Comparison of ENCODE assay signal across 23 mouse cellular contexts in genomic region chr17:75171659-75172058, GRCm38 (mm10).
DNase-seq lines count a peak whose midpoint lies in the region; ATAC-seq lines count a peak whose summit lies in the region.
"Had no signal": no experiment of that assay in that cellular context is flagged by ENCODE, and none has a peak within 500 bp of the region (broad histone marks: within the 10 kb centered on the region; RNA-seq: fewer than 3 reads in every experiment).

No protein-coding gene starts in this region.

- no peak for ATAC-seq in megakaryocyte, adult 5-6 weeks (ENCODE audit: poor library complexity, severe bottlenecking)
- ATAC-seq in megakaryocyte-erythroid progenitor cell, adult 5-6 weeks (replicated peaks; ENCODE audit: low FRiP score, low TSS enrichment, poor library complexity, severe bottlenecking): peak; percentile 57
- ATAC-seq: activated CD4-positive, CD25-positive, alpha-beta regulatory T cell, adult 4 months; forebrain, embryonic 13.5 days; forebrain, embryonic 16.5 days had no signal

- H3K36me3 ChIP-seq in megakaryocyte, embryonic 14.5 days (replicated peaks; ENCODE audit: low read length): peaks cover 60% of the 10 kb centered on the region
- H3K36me3 ChIP-seq: forebrain, embryonic 10.5 days; heart, embryonic 10.5 days; heart, embryonic 13.5 days had no signal

- H3K27me3 ChIP-seq in megakaryocyte, embryonic 14.5 days (replicated peaks): no peaks in the 10 kb centered on the region
- H3K27me3 ChIP-seq: forebrain, embryonic 13.5 days; heart, embryonic 13.5 days had no signal

- H3K9me3 ChIP-seq in megakaryocyte, embryonic 14.5 days: no peaks in the 10 kb centered on the region
- H3K9me3 ChIP-seq: forebrain, embryonic 10.5 days; forebrain, embryonic 13.5 days; heart, embryonic 10.5 days; heart, embryonic 13.5 days had no signal

- H3K4me3 ChIP-seq in megakaryocyte, embryonic 14.5 days (replicated peaks): peak overlapping the region; percentile 83
- H3K4me3 ChIP-seq: forebrain, embryonic 10.5 days; forebrain, embryonic 13.5 days; heart, embryonic 10.5 days; heart, embryonic 13.5 days had no signal

- DNase-seq in heart, adult 11 months: peak; percentile 90
- no peak for DNase-seq in heart, adult 8-10 months (ENCODE audit: low spot score)
- peak; percentile 27 for DNase-seq in kidney, postnatal 10 days
- DNase-seq in kidney, adult 8-10 months: no peak
- DNase-seq in layer of hippocampus, postnatal 25 days (ENCODE audit: extremely low spot score in 1 of 2, low spot score in 1 of 2): no peak
- DNase-seq: adrenal gland, adult 8-10 months; adrenal gland, postnatal 25 days; cerebellum, adult 11-12 months; cerebellum, adult 8-10 months; cerebellum, postnatal 10 days; cerebellum, postnatal 36 days; gastrocnemius, postnatal 14 days; heart, postnatal 14 days; heart, postnatal 4 days had no signal

- H3K4me1 ChIP-seq in megakaryocyte, embryonic 14.5 days: peaks cover 89% of the 10 kb centered on the region
- H3K4me1 ChIP-seq: forebrain, embryonic 10.5 days; forebrain, embryonic 13.5 days had no signal

Comparison
In these comparisons a context has a peak if more than half of its experiments do, and no peak if none do; other contexts are left out.
1. DNase-seq: peak in heart, adult 11 months (single experiment) and kidney, postnatal 10 days (single experiment); none in heart, adult 8-10 months (single experiment), kidney, adult 8-10 months (0 of 2) and layer of hippocampus, postnatal 25 days (0 of 2).